ENCODE assay signal across 21 mouse cellular contexts in the genomic region with DNA sequence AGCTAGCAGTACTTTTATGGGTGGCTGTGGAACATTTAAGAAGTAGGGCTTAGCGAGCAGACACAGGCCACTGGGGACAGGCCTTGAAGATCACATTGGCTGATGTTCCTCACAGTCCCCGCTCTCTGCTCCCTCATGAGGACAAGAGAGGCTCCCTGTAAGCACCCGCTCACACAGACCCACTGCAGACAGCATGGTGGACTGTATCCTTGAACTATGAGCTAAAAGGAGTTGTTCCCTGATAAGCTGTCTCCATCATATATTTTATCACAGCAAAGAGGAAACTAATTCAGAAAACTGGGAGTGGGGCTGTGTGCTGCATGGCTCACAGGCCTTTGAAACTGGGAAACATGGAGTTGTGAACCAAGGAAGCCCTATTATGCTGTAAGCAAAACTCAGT.
"Had no signal": no experiment of that assay in that cellular context is flagged by ENCODE, and none has a peak within 500 bp of the region (broad histone marks: within the 10 kb centered on the region; RNA-seq: fewer than 3 reads in every experiment).

No protein-coding gene starts in this region.

- H3K27me3 ChIP-seq: liver, embryonic 13.5 days; liver, embryonic 15.5 days; megakaryocyte, embryonic 14.5 days; midbrain, embryonic 12.5 days; neural tube, embryonic 13.5 days; neural tube, embryonic 15.5 days; stomach, embryonic 15.5 days had no signal

- H3K36me3 ChIP-seq: stomach, embryonic 15.5 days had no signal

- H3K4me1 ChIP-seq: midbrain, embryonic 12.5 days; neural tube, embryonic 13.5 days; neural tube, embryonic 15.5 days had no signal

- H3K4me3 ChIP-seq: liver, embryonic 13.5 days; liver, embryonic 15.5 days; megakaryocyte, embryonic 14.5 days; midbrain, embryonic 12.5 days; myocyte; neural tube, embryonic 13.5 days; neural tube, embryonic 15.5 days; stomach, embryonic 15.5 days had no signal

- DNase-seq: liver, embryonic 13.5 days; liver, postnatal 0 days; lung, adult 2 months; lung, postnatal 10 days; midbrain, embryonic 14.5 days; retina, postnatal 1 day; right cerebral cortex, adult 18-20 months; right cerebral cortex, postnatal 25 days; thymus, adult 2 months; thymus, postnatal 25 days; thymus, postnatal 4 days had no signal

- H3K9ac ChIP-seq: liver, embryonic 13.5 days; liver, embryonic 15.5 days; liver, postnatal 0 days; midbrain, embryonic 12.5 days; neural tube, embryonic 13.5 days; neural tube, embryonic 15.5 days; stomach, embryonic 15.5 days had no signal

- H3K4me2 ChIP-seq: liver, embryonic 11.5 days; liver, embryonic 13.5 days; liver, embryonic 15.5 days; midbrain, embryonic 12.5 days; neural tube, embryonic 13.5 days; neural tube, embryonic 15.5 days; stomach, embryonic 15.5 days had no signal

- H3K27ac ChIP-seq: liver, embryonic 13.5 days; liver, embryonic 15.5 days; macrophage; midbrain, embryonic 12.5 days; neural tube, embryonic 13.5 days; neural tube, embryonic 15.5 days had no signal

- ATAC-seq: liver, postnatal 0 days; midbrain, embryonic 16.5 days had no signal

- H3K9me3 ChIP-seq: liver, embryonic 13.5 days; liver, embryonic 15.5 days; megakaryocyte, embryonic 14.5 days; midbrain, embryonic 12.5 days; neural tube, embryonic 13.5 days; neural tube, embryonic 15.5 days; stomach, embryonic 15.5 days had no signal
